Mouse (Mus musculus) liver, adult 2 months (tissue): ENCODE data around the gene Keap1.

Experiments used
- CTCF ChIP-seq: fragments of 200-500 bp; IDR thresholded peaks from 2 replicates; pipeline ENCODE4 v1.5.1; 2011; ENCODE audit warnings: low read depth, low read length, control low read depth
- POLR2A ChIP-seq: fragments of 200-500 bp; IDR thresholded peaks from 2 replicates; pipeline ENCODE4 v1.6.1; 2011; ENCODE audit warnings: low read length, control low read depth; ENCODE audit not compliant: insufficient read depth; ENCODE audit errors: extremely low read depth

DNA sequence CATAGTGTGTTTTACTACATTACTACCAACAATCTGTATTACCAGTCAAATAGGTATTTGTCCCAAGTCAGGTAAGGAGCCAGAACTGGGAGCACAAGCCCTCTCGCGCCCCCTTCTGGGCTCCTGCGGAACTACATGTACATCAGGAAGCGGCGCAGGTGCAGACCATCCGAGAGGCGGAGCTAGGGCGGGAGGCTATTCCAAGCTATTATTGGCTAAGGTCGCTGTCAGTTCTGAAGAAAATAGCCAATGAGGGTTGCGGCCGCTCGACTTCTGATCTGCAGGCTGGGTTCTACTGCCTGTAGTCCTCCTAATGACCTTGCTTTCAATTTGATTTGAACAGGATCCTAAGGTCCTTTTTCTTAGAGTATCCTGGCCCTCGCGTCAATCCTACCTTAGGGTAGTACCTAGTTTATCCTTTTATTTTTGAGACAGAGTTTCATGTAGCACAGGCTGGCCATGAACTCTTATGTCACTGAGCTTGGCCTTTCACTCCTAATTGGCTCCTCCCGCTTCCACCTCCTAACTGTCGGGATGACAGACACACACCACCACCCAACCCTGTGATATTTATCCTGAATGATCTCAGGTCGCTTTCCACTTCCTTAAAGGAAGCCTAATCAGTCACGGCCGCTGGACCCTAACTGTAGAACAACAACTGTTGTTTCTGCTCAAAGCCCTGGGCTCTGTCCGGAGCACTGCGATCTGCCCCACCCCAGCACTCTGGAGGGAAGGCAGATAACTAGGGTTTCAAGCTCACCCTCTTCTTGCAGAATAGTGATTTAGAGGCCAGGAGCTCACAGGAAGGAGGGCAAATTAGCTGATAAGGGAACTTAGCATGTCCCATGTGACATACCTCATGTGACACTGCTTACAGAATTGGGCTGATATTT, 18.4 kb downstream of the Keap1 start:
- TF ChIP-seq CTCF, result peak; percentile 92
- no peak for TF ChIP-seq POLR2A
